ENCODE assay signal across 8 mouse cellular contexts in the genomic region with DNA sequence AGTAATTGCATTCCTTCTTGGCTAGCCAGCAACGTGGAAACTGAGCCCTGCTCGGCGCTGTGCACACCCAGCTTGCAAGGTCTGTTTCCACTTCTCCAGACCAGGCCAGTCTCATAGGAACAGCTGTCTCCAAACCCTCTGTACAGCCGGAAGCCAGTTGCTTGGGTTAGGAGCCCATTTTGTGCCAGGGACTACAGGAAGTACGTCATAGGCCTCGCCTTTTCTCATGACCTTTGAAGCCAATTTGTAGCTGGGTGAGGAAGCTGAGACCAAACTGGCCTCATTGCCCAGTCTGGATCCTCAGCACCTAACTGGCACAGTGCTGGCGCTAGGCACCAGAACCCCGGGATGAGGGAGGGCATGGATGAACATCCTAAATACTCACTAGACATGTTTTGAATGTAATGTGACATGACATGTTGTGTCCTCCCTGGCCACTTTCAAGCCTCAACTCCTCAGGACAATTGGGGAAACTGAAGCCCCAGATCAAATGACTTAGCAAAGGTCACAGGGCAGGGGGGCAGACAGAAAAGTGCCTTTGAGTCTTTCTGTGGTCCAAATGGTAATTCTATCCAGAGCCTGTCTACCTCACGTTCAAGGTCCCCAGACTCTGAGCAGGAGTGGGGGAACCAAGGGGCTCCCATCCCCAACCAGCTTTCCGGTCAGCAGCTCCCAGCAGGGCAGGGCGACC.
DNase-seq lines count a peak whose midpoint lies in the region; ATAC-seq and TF ChIP-seq lines count a peak whose summit lies in the region.

No protein-coding gene starts in this region.

- ATAC-seq in embryonic facial prominence, embryonic 15.5 days (ENCODE audit: insufficient number of reproducible peaks, low FRiP score, low TSS enrichment, low read depth), result peak; percentile 63
- ATAC-seq in heart, embryonic 15.5 days (replicated peaks; ENCODE audit: insufficient number of reproducible peaks, insufficient read depth, low FRiP score, low read depth), result no peak
- ATAC-seq in megakaryocyte, adult 5-6 weeks (ENCODE audit: poor library complexity, severe bottlenecking), result peak; percentile 33

- H3K27ac ChIP-seq in embryonic facial prominence, embryonic 15.5 days (replicated peaks), result peak overlapping the region; percentile 80
- H3K27ac ChIP-seq in heart, embryonic 15.5 days, result peak overlapping the region; percentile 81
- H3K27ac ChIP-seq in small intestine, adult 2 months (ENCODE audit: insufficient read depth, low read depth, low read length), result peak overlapping the region; percentile 94

- TF ChIP-seq POLR2A in small intestine, adult 2 months (IDR thresholded peaks at IDR 0.05; ENCODE audit: low read depth, low read length), result peak; percentile 60

- peak; percentile 32 to 45 for DNase-seq in urinary bladder, adult 18-20 months (ENCODE audit: low spot score in 2 of 2)
- no peak for DNase-seq in urinary bladder, postnatal 10 days (ENCODE audit: low spot score)
- DNase-seq in kidney, postnatal 10 days, result peak; percentile 54
- no peak for DNase-seq in layer of hippocampus, adult 8-10 months (ENCODE audit: low spot score in 2 of 2)

- H3K27me3 ChIP-seq in embryonic facial prominence, embryonic 15.5 days, result no peaks in the 10 kb centered on the region
- H3K27me3 ChIP-seq in heart, embryonic 15.5 days, result no peaks in the 10 kb centered on the region
- no peaks in the 10 kb centered on the region for H3K27me3 ChIP-seq in small intestine, adult 2 months (ENCODE audit: control insufficient read depth, insufficient read depth, low read length)

- H3K9me3 ChIP-seq in embryonic facial prominence, embryonic 15.5 days (replicated peaks), result no peaks in the 10 kb centered on the region
- H3K9me3 ChIP-seq in heart, embryonic 15.5 days (replicated peaks), result no peaks in the 10 kb centered on the region

- no peak for TF ChIP-seq CTCF in small intestine, adult 2 months (IDR thresholded peaks at IDR 0.05; ENCODE audit: extremely low read depth, insufficient read length, insufficient replicate concordance, low read depth, low read length)

- peaks cover 23% of the 10 kb centered on the region for H3K4me1 ChIP-seq in embryonic facial prominence, embryonic 15.5 days
- H3K4me1 ChIP-seq in heart, embryonic 15.5 days (replicated peaks), result peaks cover 19% of the 10 kb centered on the region
- peaks cover 14% of the 10 kb centered on the region for H3K4me1 ChIP-seq in small intestine, adult 2 months (ENCODE audit: control insufficient read depth, insufficient read depth, insufficient read length, low read length)

- H3K4me3 ChIP-seq in embryonic facial prominence, embryonic 15.5 days (replicated peaks), result peak overlapping the region; percentile 38
- peak overlapping the region; percentile 52 for H3K4me3 ChIP-seq in heart, embryonic 15.5 days
- peak overlapping the region; percentile 52 for H3K4me3 ChIP-seq in small intestine, adult 2 months (ENCODE audit: low read depth, low read length)

- H3K4me2 ChIP-seq in embryonic facial prominence, embryonic 15.5 days (replicated peaks), result peak overlapping the region; percentile 62
- peak overlapping the region; percentile 59 for H3K4me2 ChIP-seq in heart, embryonic 15.5 days

- 17% methylated on average over 11 of the region's 11 CpGs for WGBS in embryonic facial prominence, embryonic 15.5 days
- 37% methylated on average over 11 of the region's 11 CpGs for WGBS in heart, embryonic 15.5 days
- WGBS in small intestine, adult 2 months, result 9% methylated on average over 11 of the region's 11 CpGs

- no peaks in the 10 kb centered on the region for H3K36me3 ChIP-seq in embryonic facial prominence, embryonic 15.5 days
- no peaks in the 10 kb centered on the region for H3K36me3 ChIP-seq in heart, embryonic 15.5 days
- no peaks in the 10 kb centered on the region for H3K36me3 ChIP-seq in small intestine, adult 2 months (ENCODE audit: control insufficient read depth, insufficient read depth, low read length)

- peak overlapping the region; percentile 12; the same call in 1 of the 2 replicates for H3K9ac ChIP-seq in embryonic facial prominence, embryonic 15.5 days
- peak overlapping the region; percentile 43 for H3K9ac ChIP-seq in heart, embryonic 15.5 days

Comparison
In these comparisons a context has a peak if more than half of its experiments do, and no peak if none do; other contexts are left out.
1. DNase-seq: peak in urinary bladder, adult 18-20 months (2 of 2) and kidney, postnatal 10 days (single experiment); none in urinary bladder, postnatal 10 days (single experiment) and layer of hippocampus, adult 8-10 months (0 of 2).
2. Peak in every context shown above with its lines, with median percentiles within 50 percentile points of each other: H3K27ac ChIP-seq and H3K4me3 ChIP-seq.